Mouse (Mus musculus): ENCODE data around the gene Dlgap1. TPM values are rescaled to one million over a fixed set of nuclear protein-coding genes. Genes with fewer than 3 reads are reported as not detected.
A peak's percentile ranks its signal among the peaks of the same experiment; 100 is the strongest.

Dlgap1 gene
- polyA plus RNA-seq, 1 experiment = not detected

DNA sequence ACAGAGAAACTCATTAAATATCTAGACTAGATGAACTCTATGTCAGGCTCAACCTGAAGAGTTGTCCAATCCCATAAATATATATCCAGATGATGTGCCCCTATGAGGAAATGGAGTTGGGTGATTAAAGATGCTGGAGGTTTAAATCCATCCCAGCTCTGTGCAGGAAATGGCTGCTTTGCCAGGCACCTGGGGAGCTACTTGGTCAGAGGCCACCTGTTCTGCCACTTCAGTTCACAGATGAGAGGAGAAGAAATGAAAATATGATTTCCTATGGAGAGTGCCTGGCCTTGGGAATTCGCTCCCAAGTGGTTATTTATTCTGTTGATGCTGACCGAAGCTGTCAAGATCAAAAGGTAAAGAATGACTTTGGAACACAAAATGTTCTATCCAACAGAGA is 160.3 kb downstream of the Dlgap1 start:
- TF ChIP-seq FLI1 (IDR thresholded peaks at IDR 0.05; ENCODE audit: low read length) (no peak), GATA1 (IDR thresholded peaks at IDR 0.05; ENCODE audit: borderline replicate concordance, low read length) (no peak)
- no peak overlapping the region for H3K4me3 ChIP-seq (replicated peaks)

DNA sequence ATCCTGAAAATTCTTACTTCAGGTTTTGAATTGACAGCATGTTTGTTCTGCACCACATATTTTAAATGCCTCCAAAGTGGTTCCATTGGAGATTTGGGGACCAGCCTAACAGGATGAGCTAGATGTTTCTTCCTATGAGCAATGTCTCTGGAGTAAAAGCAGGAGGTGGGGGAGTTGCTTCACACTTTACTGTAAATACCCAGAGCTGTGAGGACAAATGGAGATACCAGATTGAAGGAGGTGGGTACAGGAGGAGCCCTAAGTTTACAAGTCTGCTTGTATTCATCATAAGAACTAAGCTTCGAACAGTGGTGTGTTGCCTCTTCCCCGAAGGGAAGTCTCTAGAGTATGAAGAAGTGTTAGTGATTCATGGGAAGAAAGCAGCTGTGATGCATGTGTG is 201.0 kb downstream of the Dlgap1 start:
- Histone ChIP-seq H3K27me3 (replicated peaks) (no peaks in the 10 kb centered on the region), H3K36me3 (replicated peaks; ENCODE audit: low read length) (no peaks in the 10 kb centered on the region), H3K9me3 (peaks cover 24% of the 10 kb centered on the region), H3K4me3 (replicated peaks) (no peak overlapping the region), H3K4me1 (no peaks in the 10 kb centered on the region)
- no peak for TF ChIP-seq GATA1 (IDR thresholded peaks at IDR 0.05; ENCODE audit: borderline replicate concordance, low read length)
- TF ChIP-seq FLI1 (IDR thresholded peaks at IDR 0.05; ENCODE audit: low read length) = no peak

More for the DNA sequence above, 160.3 kb downstream of the Dlgap1 start:
- Histone ChIP-seq H3K36me3 (replicated peaks; ENCODE audit: low read length) (no peaks in the 10 kb centered on the region), H3K9me3 (peaks cover 15% of the 10 kb centered on the region), H3K4me1 (no peaks in the 10 kb centered on the region), H3K27me3 (replicated peaks) (no peaks in the 10 kb centered on the region)

DNA sequence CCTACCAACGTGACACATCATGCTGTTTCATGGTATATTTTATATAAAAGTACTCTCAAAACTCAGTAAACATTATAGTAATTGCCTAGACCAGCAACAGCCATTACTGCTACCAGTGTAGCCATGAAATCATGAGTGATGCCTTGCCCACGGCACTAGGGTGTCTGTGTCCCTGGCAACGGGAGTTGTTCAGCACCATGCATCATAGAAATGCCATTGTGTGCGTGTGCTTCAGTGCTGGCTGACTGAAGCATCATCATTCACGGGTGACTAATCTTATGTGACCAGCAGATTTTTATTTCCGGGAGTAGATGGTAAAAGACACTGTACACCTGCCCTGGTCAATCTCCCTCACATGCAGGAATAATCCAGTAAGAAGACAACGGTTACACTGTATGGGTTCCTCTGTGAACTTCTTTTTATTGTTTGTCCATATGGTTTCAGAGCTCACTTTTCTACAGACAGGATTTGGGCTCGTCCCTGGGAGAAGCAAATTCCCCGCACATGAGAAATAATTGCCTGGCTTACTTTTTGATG is 203.7 kb downstream of the Dlgap1 start:
- H3K9me3 ChIP-seq = peaks cover 30% of the 10 kb centered on the region
- TF ChIP-seq FLI1 (IDR thresholded peaks at IDR 0.05; ENCODE audit: low read length) (no peak), GATA1 (IDR thresholded peaks at IDR 0.05; ENCODE audit: borderline replicate concordance, low read length) (no peak)
- H3K36me3 ChIP-seq (replicated peaks; ENCODE audit: low read length) = no peaks in the 10 kb centered on the region
- H3K4me1 ChIP-seq = no peaks in the 10 kb centered on the region
- H3K27me3 ChIP-seq (replicated peaks) = no peaks in the 10 kb centered on the region
- H3K4me3 ChIP-seq (replicated peaks) = peak overlapping the region; percentile 74

DNA sequence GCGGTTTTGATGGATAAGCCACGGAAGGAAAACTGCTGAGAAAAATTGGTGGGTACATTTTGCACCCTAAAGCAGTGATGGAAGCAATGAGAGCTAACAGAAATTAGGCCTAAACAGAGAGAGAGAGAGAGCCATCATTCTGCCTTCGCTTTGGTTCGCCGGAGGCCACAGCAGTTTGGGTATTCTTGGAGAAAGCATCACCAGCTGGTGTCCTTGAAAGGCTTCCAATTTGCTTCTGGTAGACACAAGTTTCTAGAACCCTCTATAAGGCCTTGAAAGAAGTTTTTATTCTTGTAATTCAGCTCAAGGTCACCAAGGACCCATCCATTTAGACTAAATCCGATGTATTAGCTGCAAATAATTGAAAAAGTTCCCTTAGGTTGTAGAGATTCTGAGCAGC is 205.0 kb downstream of the Dlgap1 start:
- TF ChIP-seq GATA1 (IDR thresholded peaks at IDR 0.05; ENCODE audit: borderline replicate concordance, low read length) = no peak
- TF ChIP-seq FLI1 (IDR thresholded peaks at IDR 0.05; ENCODE audit: low read length) = no peak
- Histone ChIP-seq H3K4me1 (no peaks in the 10 kb centered on the region), H3K36me3 (replicated peaks; ENCODE audit: low read length) (no peaks in the 10 kb centered on the region), H3K9me3 (peaks cover 35% of the 10 kb centered on the region), H3K27me3 (replicated peaks) (no peaks in the 10 kb centered on the region), H3K4me3 (replicated peaks) (no peak overlapping the region)

DNA sequence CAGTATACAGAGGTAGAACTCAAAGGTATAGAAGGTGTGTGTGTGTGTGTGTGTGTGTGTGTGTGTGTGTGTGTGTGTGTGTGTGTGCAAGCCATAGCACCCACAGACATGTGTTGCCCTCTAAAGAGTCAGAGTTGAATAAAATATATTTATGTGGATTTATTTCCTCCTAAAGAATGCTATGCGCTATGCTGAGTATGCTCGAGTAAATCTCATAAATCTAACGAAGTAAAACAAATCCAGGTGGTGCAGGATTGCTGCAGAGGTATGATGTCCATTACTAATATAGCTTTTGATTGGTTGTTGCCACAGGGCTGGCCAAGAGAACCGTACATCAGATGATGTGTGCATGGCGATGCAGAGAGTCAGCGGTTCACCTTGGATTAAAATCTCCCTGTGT is 222.4 kb downstream of the Dlgap1 start:
- Histone ChIP-seq H3K4me3 (replicated peaks) (no peak overlapping the region), H3K4me1 (no peaks in the 10 kb centered on the region), H3K36me3 (replicated peaks; ENCODE audit: low read length) (no peaks in the 10 kb centered on the region), H3K27me3 (replicated peaks) (no peaks in the 10 kb centered on the region), H3K9me3 (peaks cover 8% of the 10 kb centered on the region)
- no peak for TF ChIP-seq FLI1 (IDR thresholded peaks at IDR 0.05; ENCODE audit: low read length)
- no peak for TF ChIP-seq GATA1 (IDR thresholded peaks at IDR 0.05; ENCODE audit: borderline replicate concordance, low read length)

DNA sequence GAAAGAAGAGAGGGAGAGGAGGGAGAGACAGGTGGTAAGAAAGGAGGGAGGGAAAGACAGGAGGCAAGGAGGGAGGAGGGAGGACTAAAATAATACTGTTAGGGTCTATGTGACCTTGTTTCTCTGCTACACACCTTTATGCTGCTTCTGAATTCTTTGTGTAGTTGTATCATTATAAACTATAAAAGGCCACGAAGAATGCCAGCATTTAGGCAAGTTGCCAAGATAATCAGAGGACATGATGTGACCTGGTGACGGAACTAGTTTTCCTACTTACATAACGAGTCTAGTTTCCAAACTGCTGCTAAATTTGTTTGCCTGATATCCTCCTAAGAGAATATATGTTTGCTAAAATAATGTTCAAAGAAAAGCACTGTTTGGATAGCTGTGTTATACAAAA is 254.0 kb downstream of the Dlgap1 start:
- no peaks in the 10 kb centered on the region for H3K4me1 ChIP-seq
- no peaks in the 10 kb centered on the region for H3K36me3 ChIP-seq (replicated peaks; ENCODE audit: low read length)
- H3K9me3 ChIP-seq = no peaks in the 10 kb centered on the region
- no peaks in the 10 kb centered on the region for H3K27me3 ChIP-seq (replicated peaks)
- H3K4me3 ChIP-seq (replicated peaks) = no peak overlapping the region
- TF ChIP-seq FLI1 (IDR thresholded peaks at IDR 0.05; ENCODE audit: low read length) (no peak), GATA1 (IDR thresholded peaks at IDR 0.05; ENCODE audit: borderline replicate concordance, low read length) (no peak)

DNA sequence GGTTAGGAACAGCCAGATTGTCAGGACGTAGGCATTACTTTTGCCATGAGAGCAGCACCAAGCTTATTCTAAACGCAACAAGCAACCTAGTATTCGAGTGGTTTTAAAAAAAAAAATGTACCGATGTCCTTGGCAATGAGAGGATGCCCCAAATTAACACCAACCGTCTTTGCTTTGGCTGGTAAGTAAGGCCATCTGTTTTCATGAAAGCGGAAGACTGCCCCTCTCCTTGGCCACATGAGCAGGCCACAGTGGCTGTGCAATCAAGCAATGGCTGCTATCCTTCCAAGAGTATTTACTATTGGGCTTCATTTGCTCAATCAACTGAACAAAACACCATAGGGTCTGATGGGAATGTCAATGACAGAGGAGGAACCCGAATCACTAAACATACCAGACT is 278.5 kb downstream of the Dlgap1 start:
- TF ChIP-seq FLI1 (IDR thresholded peaks at IDR 0.05; ENCODE audit: low read length) (no peak), GATA1 (IDR thresholded peaks at IDR 0.05; ENCODE audit: borderline replicate concordance, low read length) (no peak)
- Histone ChIP-seq H3K27me3 (replicated peaks) (no peaks in the 10 kb centered on the region), H3K4me3 (replicated peaks) (no peak overlapping the region), H3K36me3 (replicated peaks; ENCODE audit: low read length) (no peaks in the 10 kb centered on the region), H3K4me1 (no peaks in the 10 kb centered on the region), H3K9me3 (peaks cover 9% of the 10 kb centered on the region)

DNA sequence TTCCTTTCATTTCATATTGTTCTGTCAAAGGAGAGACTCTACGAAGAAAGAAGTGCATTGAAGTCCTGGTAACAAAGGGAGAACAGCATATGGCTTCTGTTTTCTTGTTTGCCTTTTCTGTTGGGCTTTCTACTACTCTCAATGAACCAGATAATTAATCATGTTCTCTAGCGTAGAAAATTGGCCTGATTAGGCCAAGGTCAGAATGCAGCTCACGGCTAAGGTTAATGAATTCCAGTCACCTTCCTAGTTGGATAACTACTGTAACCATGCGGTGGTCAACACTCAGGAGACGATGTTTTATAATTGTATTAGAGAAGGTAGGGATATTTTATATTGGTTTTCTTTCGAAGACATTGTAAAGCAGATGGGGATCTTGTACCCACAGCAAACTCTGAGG is 279.4 kb downstream of the Dlgap1 start:
- H3K36me3 ChIP-seq (replicated peaks; ENCODE audit: low read length) = no peaks in the 10 kb centered on the region
- no peak for TF ChIP-seq FLI1 (IDR thresholded peaks at IDR 0.05; ENCODE audit: low read length)
- TF ChIP-seq GATA1 (IDR thresholded peaks at IDR 0.05; ENCODE audit: borderline replicate concordance, low read length) = no peak
- no peaks in the 10 kb centered on the region for H3K4me1 ChIP-seq
- no peak overlapping the region for H3K4me3 ChIP-seq (replicated peaks)
- no peaks in the 10 kb centered on the region for H3K27me3 ChIP-seq (replicated peaks)
- peaks cover 13% of the 10 kb centered on the region for H3K9me3 ChIP-seq

DNA sequence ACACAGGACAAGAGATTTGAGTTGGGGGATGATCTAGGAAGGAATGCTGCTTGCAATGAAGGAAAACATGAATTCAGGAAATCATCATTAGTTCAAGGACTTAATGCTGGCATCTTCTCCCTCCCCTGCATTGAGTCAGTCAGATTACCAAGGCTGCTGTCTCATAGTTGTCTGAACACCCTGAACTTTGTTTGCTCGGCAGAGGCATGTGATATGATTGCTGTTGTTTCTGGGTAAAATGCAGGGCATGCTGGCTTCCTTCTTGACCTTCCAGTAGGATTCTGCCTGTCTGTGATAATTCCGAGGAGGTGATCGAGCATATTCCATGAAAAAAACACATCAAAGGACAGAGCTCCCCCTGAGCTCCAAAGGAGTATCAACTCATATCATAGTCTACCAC is 283.6 kb downstream of the Dlgap1 start:
- TF ChIP-seq FLI1 (IDR thresholded peaks at IDR 0.05; ENCODE audit: low read length) = no peak
- TF ChIP-seq GATA1 (IDR thresholded peaks at IDR 0.05; ENCODE audit: borderline replicate concordance, low read length) = no peak
- no peaks in the 10 kb centered on the region for H3K4me1 ChIP-seq
- no peaks in the 10 kb centered on the region for H3K27me3 ChIP-seq (replicated peaks)
- H3K36me3 ChIP-seq (replicated peaks; ENCODE audit: low read length) = no peaks in the 10 kb centered on the region
- H3K4me3 ChIP-seq (replicated peaks) = no peak overlapping the region
- peaks cover 25% of the 10 kb centered on the region for H3K9me3 ChIP-seq

DNA sequence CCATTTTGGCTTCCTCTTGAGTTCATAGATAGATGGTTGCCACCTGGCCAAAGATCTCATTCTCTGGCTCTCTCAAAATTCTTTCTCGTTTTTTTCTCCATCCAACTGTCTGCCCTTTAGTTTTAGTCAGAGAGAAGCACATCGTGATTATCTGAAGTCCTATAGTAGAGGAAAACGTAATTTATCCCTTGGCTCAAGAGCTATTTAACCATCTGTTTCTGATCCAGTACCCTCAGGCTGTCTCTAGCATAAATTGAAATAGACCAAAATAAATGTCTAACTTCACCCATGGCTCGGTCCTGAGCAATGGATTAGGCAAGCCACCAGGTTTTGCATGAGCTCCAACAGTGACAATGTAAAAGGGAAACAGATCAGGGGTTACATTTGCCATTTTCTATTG is 287.5 kb downstream of the Dlgap1 start:
- H3K27me3 ChIP-seq (replicated peaks) = no peaks in the 10 kb centered on the region
- no peaks in the 10 kb centered on the region for H3K4me1 ChIP-seq
- no peak overlapping the region for H3K4me3 ChIP-seq (replicated peaks)
- H3K9me3 ChIP-seq = peaks cover 31% of the 10 kb centered on the region
- no peaks in the 10 kb centered on the region for H3K36me3 ChIP-seq (replicated peaks; ENCODE audit: low read length)
- TF ChIP-seq GATA1 (IDR thresholded peaks at IDR 0.05; ENCODE audit: borderline replicate concordance, low read length) = no peak
- TF ChIP-seq FLI1 (IDR thresholded peaks at IDR 0.05; ENCODE audit: low read length) = no peak

DNA sequence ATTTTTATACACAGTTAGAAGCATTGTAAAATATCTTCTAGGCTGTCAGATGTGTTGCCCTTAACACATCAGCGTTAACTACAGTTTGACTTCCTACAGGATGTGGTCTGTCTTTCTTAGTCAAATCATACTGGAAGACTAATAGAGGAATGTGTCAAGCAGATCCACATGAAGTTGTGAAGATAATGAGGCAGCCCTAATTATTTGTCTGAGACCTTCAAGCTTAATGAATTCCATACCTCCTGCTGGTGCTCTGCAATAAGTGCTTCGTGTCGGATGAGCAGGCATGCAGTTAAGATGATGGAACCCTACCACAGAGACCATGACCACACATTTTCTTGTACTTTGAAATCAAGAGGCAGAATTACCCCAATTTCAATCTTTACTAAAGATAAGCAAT is 294.3 kb downstream of the Dlgap1 start:
- Histone ChIP-seq H3K4me1 (no peaks in the 10 kb centered on the region), H3K36me3 (replicated peaks; ENCODE audit: low read length) (no peaks in the 10 kb centered on the region), H3K9me3 (peaks cover 10% of the 10 kb centered on the region), H3K4me3 (replicated peaks) (no peak overlapping the region), H3K27me3 (replicated peaks) (no peaks in the 10 kb centered on the region)
- TF ChIP-seq FLI1 (IDR thresholded peaks at IDR 0.05; ENCODE audit: low read length) (no peak), GATA1 (IDR thresholded peaks at IDR 0.05; ENCODE audit: borderline replicate concordance, low read length) (no peak)
